Mouse (Mus musculus) liver, embryonic 13.5 days (tissue): ENCODE results near the gene Klhl31. TPM values are rescaled to one million over a fixed set of nuclear protein-coding genes. Genes with fewer than 3 reads are reported as not detected.
A peak's percentile ranks its signal among the peaks of the same experiment; 100 is the strongest.

Experiments used
- ATAC-seq: fragments of 200-750 bp; cut with Nextera tagmentation; 2 replicates; pipeline ENCODE4 v1.8.0; 2017; ENCODE audit warnings: low read depth, mild to moderate bottlenecking, moderate number of reproducible peaks, moderate library complexity
- DNase-seq: peaks from one replicate; pipeline ENCODE4 v3.0.0; 2022
- H3K27ac ChIP-seq: fragments of 300-500 bp; sonication (generic); 2 replicates; pipeline ENCODE4 v1.5.1; 2015; ENCODE audit warnings: moderate library complexity, mild to moderate bottlenecking, inconsistent platforms
- H3K27me3 ChIP-seq: fragments of 300-500 bp; sonication (generic); 2 replicates; pipeline ENCODE4 v1.6.1; 2015; ENCODE audit warnings: mild to moderate bottlenecking, inconsistent platforms
- H3K36me3 ChIP-seq: fragments of 300-500 bp; sonication (generic); 2 replicates; pipeline ENCODE4 v1.6.1; 2015; ENCODE audit warnings: mild to moderate bottlenecking, inconsistent platforms
- H3K4me1 ChIP-seq: fragments of 300-500 bp; sonication (generic); replicated peaks from 2 replicates; pipeline ENCODE4 v1.6.1; 2015; ENCODE audit warnings: inconsistent platforms
- H3K4me2 ChIP-seq: fragments of 300-500 bp; sonication (generic); 2 replicates; pipeline ENCODE4 v1.6.1; 2015; ENCODE audit warnings: inconsistent platforms, mild to moderate bottlenecking, moderate library complexity
- H3K4me3 ChIP-seq: fragments of 300-500 bp; sonication (generic); replicated peaks from 2 replicates; pipeline ENCODE4 v1.5.1; 2015; ENCODE audit warnings: mild to moderate bottlenecking, inconsistent platforms
- H3K9ac ChIP-seq: fragments of 300-500 bp; sonication (generic); 2 replicates; pipeline ENCODE4 v1.6.1; 2015; ENCODE audit warnings: mild to moderate bottlenecking, inconsistent platforms
- H3K9me3 ChIP-seq: fragments of 300-500 bp; sonication (generic); replicated peaks from 2 replicates; pipeline ENCODE4 v1.6.1; 2016; ENCODE audit warnings: inconsistent platforms
- WGBS: fragments of 180-500 bp; shearing (Covaris S2); methylation state at CpG from one replicate; pipeline ENCODE4 v1.1.7; 2015; ENCODE audit not compliant: insufficient replicate concordance; 5-methylcytosine and 5-hydroxymethylcytosine counted together
- polyA plus RNA-seq: library from polyadenylated mRNA; unstranded; fragments of >200 nt; fragmentation: Nextera tagmentation; extraction: Ambion mirVana; gene quantifications from 2 replicates; pipeline ENCODE4 v1.2.1, GENCODE M21; 2015

Klhl31 gene
- polyA plus RNA-seq, 1 experiment from 2014 or later = 0.24 TPM

GRCm38 (mm10) chr9:77707433-77708139 lies 71.3 kb downstream of the Klhl31 start:
- H3K36me3 ChIP-seq = no peaks in the 10 kb centered on the region
- DNase-seq (no peak), ATAC-seq (peak; percentile 54)
- H3K4me1 ChIP-seq = no peaks in the 10 kb centered on the region
- H3K9me3 ChIP-seq = no peaks in the 10 kb centered on the region
- H3K4me2 ChIP-seq = no peak overlapping the region
- no peak overlapping the region for H3K27ac ChIP-seq
- no peaks in the 10 kb centered on the region for H3K27me3 ChIP-seq
- 55% methylated on average over 9 of the region's 9 CpGs for WGBS
- H3K4me3 ChIP-seq = no peak overlapping the region
- no peak overlapping the region for H3K9ac ChIP-seq

GRCm38 (mm10) chr9:77708950-77709349 lies 72.7 kb downstream of the Klhl31 start:
- Histone ChIP-seq H3K4me2 (no peak overlapping the region), H3K4me1 (0 out of 2 replicates have a peak, but pooled peaks cover 4% of the 10 kb centered on the region), H3K27me3 (no peaks in the 10 kb centered on the region; the same call in 1 of the 2 replicates), H3K4me3 (no peak overlapping the region), H3K9me3 (no peaks in the 10 kb centered on the region), H3K9ac (no peak overlapping the region), H3K36me3 (no peaks in the 10 kb centered on the region), H3K27ac (no peak overlapping the region)
- no peak for DNase-seq
- WGBS = 23% methylated on average over 5 of the region's 5 CpGs
- ATAC-seq = no peak

Other genes with a start within 250 kb of the Klhl31 start
- 3.1 and 3.5 TPM in 2 replicates for gene Lrrc1, start 91.6 kb upstream of the Klhl31 start, polyA plus RNA-seq
- 23.5 and 25.1 TPM in 2 replicates for gene Gclc, start 118.0 kb downstream of the Klhl31 start, polyA plus RNA-seq